Comparison of ENCODE assay signal across 25 mouse cellular contexts in the genomic region with DNA sequence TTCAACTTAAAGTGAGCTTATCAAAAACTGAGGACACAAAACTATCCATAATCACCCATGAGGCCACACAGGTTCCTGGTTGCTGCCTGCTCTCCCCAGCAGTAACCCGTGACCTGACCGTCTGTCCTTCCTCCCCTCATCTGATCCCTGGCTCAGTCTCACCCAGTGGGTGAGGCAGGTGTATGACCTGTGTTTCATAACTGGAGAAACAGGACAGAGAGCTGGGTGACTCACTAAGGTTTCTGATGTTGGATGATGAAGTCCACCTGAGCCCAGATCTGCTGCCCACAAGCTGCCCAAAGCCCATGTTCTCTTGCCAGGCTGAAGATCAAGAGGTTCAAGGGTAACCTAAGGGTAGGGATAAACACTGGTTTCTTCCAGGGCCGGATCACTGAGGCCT. TPM values are rescaled to one million over a fixed set of nuclear protein-coding genes. Genes with fewer than 3 reads are reported as not detected.
A peak's percentile ranks its signal among the peaks of the same experiment; 100 is the strongest.
DNase-seq lines count a peak whose midpoint lies in the region; ATAC-seq and TF ChIP-seq lines count a peak whose summit lies in the region.
"Had no signal": no experiment of that assay in that cellular context is flagged by ENCODE, and none has a peak within 500 bp of the region (broad histone marks: within the 10 kb centered on the region; RNA-seq: fewer than 3 reads in every experiment).

No protein-coding gene starts in this region.

- H3K4me1 ChIP-seq in forebrain, embryonic 15.5 days: no peaks in the 10 kb centered on the region
- H3K4me1 ChIP-seq: forebrain, embryonic 12.5 days; hindbrain, embryonic 15.5 days; limb, embryonic 12.5 days; midbrain, embryonic 12.5 days; neural tube, embryonic 13.5 days had no signal

- no peak for DNase-seq in gastrocnemius, adult 2 months
- no peak for DNase-seq in gastrocnemius, postnatal 14 days
- peak; percentile 46 for DNase-seq in urinary bladder, postnatal 14 days (ENCODE audit: low spot score)
- DNase-seq in urinary bladder, postnatal 10 days (ENCODE audit: low spot score): no peak
- peak; percentile 42 for DNase-seq in large intestine, adult 2 months (ENCODE audit: low read depth, low spot score)
- DNase-seq in urinary bladder, postnatal 36 days (ENCODE audit: low spot score in 2 of 2): peak; percentile 30 to 43
- DNase-seq in kidney, adult 18-20 months: no peak
- DNase-seq: adrenal gland, postnatal 10 days; cerebellum, adult 11 months; gastrocnemius, postnatal 36 days; kidney, adult 9 months; layer of hippocampus, adult 9-11 months; lung, postnatal 4 days had no signal

- no peak overlapping the region for H3K4me2 ChIP-seq in forebrain, embryonic 15.5 days (replicated peaks)
- H3K4me2 ChIP-seq: forebrain, embryonic 12.5 days; heart, embryonic 13.5 days; hindbrain, embryonic 15.5 days; limb, embryonic 12.5 days; liver, embryonic 11.5 days; midbrain, embryonic 12.5 days; neural tube, embryonic 13.5 days had no signal

- H3K9ac ChIP-seq in forebrain, embryonic 15.5 days (replicated peaks): no peak overlapping the region
- H3K9ac ChIP-seq: forebrain, embryonic 12.5 days; heart, embryonic 13.5 days; hindbrain, embryonic 15.5 days; limb, embryonic 12.5 days; midbrain, embryonic 12.5 days; neural tube, embryonic 13.5 days had no signal

- no peak for TF ChIP-seq CTCF in gastrocnemius, adult 2 months (IDR thresholded peaks at IDR 0.05)

- H3K27me3 ChIP-seq in forebrain, embryonic 15.5 days: no peaks in the 10 kb centered on the region
- H3K27me3 ChIP-seq: forebrain, embryonic 12.5 days; heart, embryonic 13.5 days; hindbrain, embryonic 15.5 days; limb, embryonic 12.5 days; megakaryocyte, embryonic 14.5 days; midbrain, embryonic 12.5 days; neural tube, embryonic 13.5 days; Patski had no signal

- no peaks in the 10 kb centered on the region for H3K36me3 ChIP-seq in forebrain, embryonic 15.5 days
- H3K36me3 ChIP-seq: forebrain, embryonic 12.5 days; hindbrain, embryonic 15.5 days; midbrain, embryonic 12.5 days had no signal

- H3K9me3 ChIP-seq in forebrain, embryonic 15.5 days: no peaks in the 10 kb centered on the region
- H3K9me3 ChIP-seq: forebrain, embryonic 12.5 days; heart, embryonic 13.5 days; hindbrain, embryonic 10.5 days; hindbrain, embryonic 15.5 days; limb, embryonic 12.5 days; megakaryocyte, embryonic 14.5 days; midbrain, embryonic 12.5 days; neural tube, embryonic 13.5 days had no signal

- ATAC-seq in forebrain, embryonic 15.5 days (replicated peaks): no peak
- ATAC-seq: inflammation-experienced regulatory T-cells, adult 6 months; Patski had no signal

- H3K27ac ChIP-seq in gastrocnemius, adult 2 months: peak overlapping the region; percentile 73
- no peak overlapping the region for H3K27ac ChIP-seq in forebrain, embryonic 15.5 days (replicated peaks)
- H3K27ac ChIP-seq: forebrain, embryonic 12.5 days; heart, embryonic 13.5 days; hindbrain, embryonic 10.5 days; hindbrain, embryonic 15.5 days; limb, embryonic 12.5 days; midbrain, embryonic 12.5 days; neural tube, embryonic 13.5 days had no signal

- WGBS in large intestine, adult 2 months: 50% methylated on average over 3 of the region's 3 CpGs
- 87% methylated on average over 3 of the region's 3 CpGs for WGBS in forebrain, embryonic 15.5 days

- intact Hi-C loops in gastrocnemius, adult 2 months (cut with DNase I): no loop called here
- intact Hi-C loops in gastrocnemius, postnatal 14 days (cut with DNase I; ENCODE audit: low total_unique reads): no loop called here

- H3K4me3 ChIP-seq in gastrocnemius, adult 2 months: no peak overlapping the region
- H3K4me3 ChIP-seq in forebrain, embryonic 15.5 days: no peak overlapping the region
- H3K4me3 ChIP-seq: forebrain, embryonic 12.5 days; heart, embryonic 13.5 days; hindbrain, embryonic 10.5 days; hindbrain, embryonic 15.5 days; limb, embryonic 12.5 days; megakaryocyte, embryonic 14.5 days; midbrain, embryonic 12.5 days; neural tube, embryonic 13.5 days had no signal

RNA-seq across cellular contexts. Expression of gene Max, which starts 35.0 kb away (rescaled TPM):
- 10 to 100 TPM; 40.4 to 43.8 TPM for total RNA-seq in gastrocnemius, adult 2 months (2021)
- total RNA-seq in gastrocnemius, postnatal 14 days (2021): 10 to 100 TPM; 26.4 to 35.6 TPM
- polyA plus RNA-seq in large intestine, adult 2 months (2012; rRNA removed): 79.5 and 85.8 TPM in 2 replicates
- 19.4 and 21.1 TPM in 2 replicates for polyA plus RNA-seq in forebrain, embryonic 15.5 days (2015; fragmentation: Nextera tagmentation; extraction: Ambion mirVana)

Comparison
In these comparisons a context has a peak if more than half of its experiments do, and no peak if none do; other contexts are left out.
1. DNase-seq: peak in urinary bladder, postnatal 14 days (single experiment), large intestine, adult 2 months (single experiment) and urinary bladder, postnatal 36 days (2 of 2); none in gastrocnemius, adult 2 months (single experiment), gastrocnemius, postnatal 14 days (single experiment), urinary bladder, postnatal 10 days (single experiment) and kidney, adult 18-20 months (single experiment).